Mouse (Mus musculus): ENCODE results near the gene Usp15.

DNA sequence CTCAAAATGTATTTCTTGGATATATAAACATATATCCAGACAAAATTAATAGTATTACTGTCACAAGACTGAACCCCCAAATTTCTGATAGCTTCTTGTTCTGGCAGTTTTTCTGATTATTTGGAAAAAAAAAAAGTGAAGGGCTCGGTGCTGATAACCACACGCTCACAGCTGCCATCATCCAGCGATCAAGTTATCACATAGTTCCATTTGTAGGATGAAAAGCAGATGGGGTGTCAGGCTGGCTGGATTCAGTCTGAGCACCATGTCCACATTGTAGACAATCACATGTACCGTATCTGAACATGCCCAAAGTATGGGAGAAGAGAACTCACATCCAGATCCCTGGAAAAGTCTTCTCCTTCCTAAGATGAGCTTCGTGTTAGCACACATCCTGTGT lies 26.0 kb upstream of the Usp15 start:
- no peak for TF ChIP-seq EP300 (IDR thresholded peaks at IDR 0.05; ENCODE audit: insufficient read depth, low read depth, low read length)
- no peak for TF ChIP-seq CTCF (IDR thresholded peaks at IDR 0.05)
- no peak for TF ChIP-seq POLR2A (IDR thresholded peaks at IDR 0.05; ENCODE audit: insufficient read depth, low read depth, low read length)
